Comparison of ENCODE assay signal across 8 mouse cellular contexts in the genomic region with DNA sequence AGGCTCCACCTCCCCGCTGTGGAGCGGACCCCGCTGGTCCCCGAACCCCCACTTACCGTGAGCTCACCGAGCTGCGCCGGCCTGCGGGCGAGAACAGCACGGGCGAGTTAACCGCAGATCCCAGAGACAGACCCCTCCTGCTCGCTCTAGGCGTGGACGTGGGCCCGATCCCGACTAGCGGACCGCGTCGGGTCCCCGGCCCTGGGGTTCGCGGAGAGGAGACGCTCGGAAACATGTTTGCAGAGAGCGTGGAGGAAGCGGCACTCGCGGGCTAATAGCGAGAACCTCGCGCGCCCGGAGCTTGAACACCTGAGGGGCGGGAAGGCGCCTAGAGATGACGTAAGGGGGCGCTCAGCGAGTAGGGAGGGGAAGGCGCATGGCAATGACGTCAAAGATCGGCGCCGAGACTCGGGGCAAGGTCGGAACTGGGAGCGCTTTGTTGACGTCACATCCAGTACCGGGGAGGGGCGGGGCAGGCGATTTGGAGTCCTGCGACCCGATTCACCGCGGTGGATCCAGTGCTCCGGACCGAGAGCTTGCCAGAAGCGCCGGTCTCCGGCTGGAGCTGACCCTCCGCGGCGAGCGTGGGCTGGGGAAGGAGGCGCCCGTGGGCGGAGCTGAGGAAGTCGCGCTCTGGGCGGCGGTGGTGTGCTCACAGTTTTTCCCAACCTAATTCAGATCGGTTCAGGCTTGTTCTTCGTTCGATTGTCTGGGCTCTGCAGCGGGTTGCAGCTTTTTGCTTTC. TPM values are rescaled to one million over a fixed set of nuclear protein-coding genes. Genes with fewer than 3 reads are reported as not detected.
DNase-seq lines count a peak whose midpoint lies in the region; ATAC-seq lines count a peak whose summit lies in the region.

A gene (minus strand): TSS at position 324 of the 744 bp plus-strand sequence.

- peak within 1 kb of the TSS; percentile 56 for H3K27ac ChIP-seq in brown adipose tissue, adult 24 weeks (replicated peaks; ENCODE audit: low read depth, low read length)
- H3K27ac ChIP-seq in heart, embryonic 13.5 days (replicated peaks) = peak within 1 kb of the TSS; percentile 90
- H3K27ac ChIP-seq in liver, embryonic 12.5 days = peak within 1 kb of the TSS; percentile 91
- H3K27ac ChIP-seq in stomach, embryonic 15.5 days = peak within 1 kb of the TSS; percentile 93

- H3K4me2 ChIP-seq in heart, embryonic 13.5 days = peak within 1 kb of the TSS; percentile 98
- peak within 1 kb of the TSS; percentile 88 for H3K4me2 ChIP-seq in liver, embryonic 12.5 days
- H3K4me2 ChIP-seq in stomach, embryonic 15.5 days = peak within 1 kb of the TSS; percentile 83

- H3K36me3 ChIP-seq in heart, embryonic 13.5 days = peaks cover 46% of the 10 kb centered on the region
- H3K36me3 ChIP-seq in liver, embryonic 12.5 days = peaks cover 77% of the 10 kb centered on the region
- H3K36me3 ChIP-seq in stomach, embryonic 15.5 days = peaks cover 10% of the 10 kb centered on the region

- peak within 1 kb of the TSS; percentile 95 for H3K4me3 ChIP-seq in brown adipose tissue, adult 24 weeks (ENCODE audit: insufficient read depth, low read depth, low read length)
- peak within 1 kb of the TSS; percentile 99 for H3K4me3 ChIP-seq in heart, embryonic 13.5 days
- peak within 1 kb of the TSS; percentile 90 for H3K4me3 ChIP-seq in liver, embryonic 12.5 days
- H3K4me3 ChIP-seq in stomach, embryonic 15.5 days (replicated peaks) = peak within 1 kb of the TSS; percentile 100

- DNase-seq in CD4-positive, CD25-positive, alpha-beta regulatory T cell, adult 2 months (ENCODE audit: low read depth, low spot score) = peak; percentile 100
- peak; percentile 67 for DNase-seq in fat pad, adult 2 months (ENCODE audit: extremely low read depth, low read depth, low spot score)
- peak; percentile 100 for DNase-seq in kidney, postnatal 10 days
- DNase-seq in natural killer cell, adult 2 months (ENCODE audit: low spot score in 2 of 2) = peak; percentile 99

- ATAC-seq in heart, embryonic 13.5 days (ENCODE audit: extremely low read depth, insufficient number of reproducible peaks, low FRiP score, low TSS enrichment) = peak; percentile 84
- peak; percentile 76 for ATAC-seq in liver, embryonic 12.5 days
- peak; percentile 77 for ATAC-seq in stomach, embryonic 15.5 days (ENCODE audit: insufficient read depth, low FRiP score, low read depth)

- WGBS in heart, embryonic 13.5 days = under 1% methylated on average over 77 of the region's 77 CpGs
- under 1% methylated on average over 77 of the region's 77 CpGs for WGBS in liver, embryonic 12.5 days (ENCODE audit: insufficient replicate concordance)
- under 1% methylated on average over 77 of the region's 77 CpGs for WGBS in stomach, embryonic 15.5 days

- no peaks in the 10 kb centered on the region for H3K9me3 ChIP-seq in heart, embryonic 13.5 days
- H3K9me3 ChIP-seq in liver, embryonic 12.5 days (replicated peaks) = no peaks in the 10 kb centered on the region
- H3K9me3 ChIP-seq in stomach, embryonic 15.5 days = no peaks in the 10 kb centered on the region

- peak within 1 kb of the TSS; percentile 95 for H3K9ac ChIP-seq in heart, embryonic 13.5 days
- H3K9ac ChIP-seq in liver, embryonic 12.5 days = peak within 1 kb of the TSS; percentile 88
- H3K9ac ChIP-seq in stomach, embryonic 15.5 days = peak within 1 kb of the TSS; percentile 92

- H3K27me3 ChIP-seq in heart, embryonic 13.5 days (replicated peaks) = no peaks in the 10 kb centered on the region
- no peaks in the 10 kb centered on the region for H3K27me3 ChIP-seq in liver, embryonic 12.5 days (replicated peaks)
- H3K27me3 ChIP-seq in stomach, embryonic 15.5 days (replicated peaks) = no peaks in the 10 kb centered on the region

- H3K4me1 ChIP-seq in brown adipose tissue, adult 24 weeks (ENCODE audit: control insufficient read depth, insufficient read depth, insufficient read length, low read length) = no peaks in the 10 kb centered on the region
- H3K4me1 ChIP-seq in heart, embryonic 13.5 days = peaks cover 18% of the 10 kb centered on the region
- peaks cover 37% of the 10 kb centered on the region for H3K4me1 ChIP-seq in liver, embryonic 12.5 days
- H3K4me1 ChIP-seq in stomach, embryonic 15.5 days = peaks cover 5% of the 10 kb centered on the region; the same call in 1 of the 2 replicates

RNA-seq across cellular contexts. Expression of the gene that starts here (rescaled TPM):
- 5.9 and 7.7 TPM in 2 replicates for polyA plus RNA-seq in brown adipose tissue, adult 24 weeks (2012; ENCODE audit: insufficient read depth, insufficient read length, missing spikeins)
- 24.4 and 24.8 TPM in 2 replicates for polyA plus RNA-seq in heart, embryonic 13.5 days (2015; fragmentation: Nextera tagmentation; extraction: Ambion mirVana)
- 35.8 and 36.9 TPM in 2 replicates for polyA plus RNA-seq in liver, embryonic 12.5 days (2016; fragmentation: Nextera tagmentation; extraction: Ambion mirVana)
- 23.3 and 32.8 TPM in 2 replicates for polyA plus RNA-seq in stomach, embryonic 15.5 days (2015; fragmentation: Nextera tagmentation; extraction: Ambion mirVana)

Comparison
In these comparisons a context has a peak if more than half of its experiments do, and no peak if none do; other contexts are left out.
1. Peak in every context shown above with its lines: DNase-seq, ATAC-seq, H3K4me3 ChIP-seq and H3K27ac ChIP-seq.